Mouse (Mus musculus) megakaryocyte, embryonic 14.5 days (primary cell): ENCODE measurements at regions not wholly inside any gene's neighbourhood (a gene's known extent, or its start where the extent isn't known, plus 50 kb on each side); places are given as distances from the start of the nearest gene placed in this dataset.

Experiments
- H3K27me3 ChIP-seq: replicated peaks from 2 replicates; pipeline ENCODE3; 2012; ENCODE audit warnings: inconsistent platforms
- H3K36me3 ChIP-seq: replicated peaks from 2 replicates; pipeline ENCODE3; 2012; ENCODE audit warnings: low read length, inconsistent platforms, mixed read lengths
- H3K4me1 ChIP-seq: 2 replicates; pipeline ENCODE4 v1.6.1; 2012; ENCODE audit warnings: inconsistent platforms
- H3K4me3 ChIP-seq: replicated peaks from 2 replicates; pipeline ENCODE3; 2012; ENCODE audit warnings: moderate library complexity, mild to moderate bottlenecking, inconsistent platforms
- H3K9me3 ChIP-seq: 2 replicates; pipeline ENCODE4 v1.6.1; 2012; ENCODE audit warnings: inconsistent platforms
- FLI1 ChIP-seq: IDR thresholded peaks from 2 replicates; pipeline ENCODE4 v1.6.1; 2012; ENCODE audit warnings: low read length, inconsistent platforms, mixed read lengths
- GATA1 ChIP-seq: IDR thresholded peaks from 3 replicates; pipeline ENCODE4 v1.6.1; 2012; ENCODE audit warnings: mixed read lengths, low read length, inconsistent platforms, borderline replicate concordance

- H3K36me3 ChIP-seq: no peaks in the 10 kb centered on the region
- H3K4me3 ChIP-seq: no peak overlapping the region
- H3K9me3 ChIP-seq: 0 out of 2 replicates have a peak, but pooled peaks cover 5% of the 10 kb centered on the region
- H3K4me1 ChIP-seq: no peaks in the 10 kb centered on the region
- TF ChIP-seq FLI1: no peak
- TF ChIP-seq GATA1: no peak
- H3K27me3 ChIP-seq: no peaks in the 10 kb centered on the region
These were observed 133.6 kb downstream of the Papss1 start for GRCm38 (mm10) chr3:131698070-131698750.

DNA sequence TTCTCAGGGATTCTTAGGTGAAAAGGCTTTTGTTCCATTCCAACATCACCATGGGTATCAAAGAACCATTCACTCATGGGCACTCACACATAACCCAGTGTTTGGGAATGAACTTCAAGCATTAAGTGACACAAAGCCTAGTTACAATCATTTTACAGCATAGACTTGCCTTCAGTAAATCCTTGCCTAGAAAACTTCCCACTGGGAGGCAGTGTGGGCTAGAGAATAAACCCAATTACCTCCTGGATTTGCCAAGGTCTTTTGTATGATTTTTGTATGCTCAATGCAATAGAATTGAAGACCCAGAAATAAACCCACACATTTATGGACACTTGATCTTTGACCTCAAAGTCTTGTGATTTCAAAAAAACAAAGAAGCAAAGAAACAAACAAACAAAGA lies 138.6 kb downstream of the Papss1 start:
- TF ChIP-seq GATA1: no peak
- Histone ChIP-seq H3K36me3 (no peaks in the 10 kb centered on the region), H3K4me1 (no peaks in the 10 kb centered on the region), H3K9me3 (peaks cover 5% of the 10 kb centered on the region; the same call in 1 of the 2 replicates), H3K27me3 (no peaks in the 10 kb centered on the region), H3K4me3 (no peak overlapping the region)

- Histone ChIP-seq H3K4me1 (no peaks in the 10 kb centered on the region), H3K9me3 (peaks cover 9% of the 10 kb centered on the region; the same call in 1 of the 2 replicates), H3K4me3 (no peak overlapping the region), H3K27me3 (no peaks in the 10 kb centered on the region), H3K36me3 (no peaks in the 10 kb centered on the region)
- TF ChIP-seq GATA1 (no peak), FLI1 (no peak)
These were observed 149.0 kb downstream of the Papss1 start for GRCm38 (mm10) chr3:131713532-131713931.

- H3K36me3 ChIP-seq: no peaks in the 10 kb centered on the region
- peaks cover 15% of the 10 kb centered on the region; the same call in 1 of the 2 replicates for H3K9me3 ChIP-seq
- H3K27me3 ChIP-seq: no peaks in the 10 kb centered on the region
- H3K4me1 ChIP-seq: no peaks in the 10 kb centered on the region
- TF ChIP-seq FLI1 (no peak), GATA1 (no peak)
- H3K4me3 ChIP-seq: no peak overlapping the region
These were observed 154.2 kb downstream of the Papss1 start for GRCm38 (mm10) chr3:131718761-131719160.

- H3K4me1 ChIP-seq: no peaks in the 10 kb centered on the region
- H3K27me3 ChIP-seq: no peaks in the 10 kb centered on the region
- H3K4me3 ChIP-seq: no peak overlapping the region
- no peaks in the 10 kb centered on the region for H3K9me3 ChIP-seq
- no peaks in the 10 kb centered on the region for H3K36me3 ChIP-seq
- TF ChIP-seq GATA1 (no peak), FLI1 (no peak)
These were observed 164.1 kb downstream of the Papss1 start for GRCm38 (mm10) chr3:131728618-131729017.

GRCm38 (mm10) chr3:131734226-131734625 lies 169.7 kb downstream of the Papss1 start:
- no peak overlapping the region for H3K4me3 ChIP-seq
- TF ChIP-seq FLI1 (no peak), GATA1 (no peak)
- no peaks in the 10 kb centered on the region for H3K36me3 ChIP-seq
- H3K4me1 ChIP-seq: no peaks in the 10 kb centered on the region
- H3K9me3 ChIP-seq: peaks cover 13% of the 10 kb centered on the region
- H3K27me3 ChIP-seq: no peaks in the 10 kb centered on the region

- H3K9me3 ChIP-seq: peaks cover 20% of the 10 kb centered on the region
- no peak overlapping the region for H3K4me3 ChIP-seq
- TF ChIP-seq GATA1: no peak
- TF ChIP-seq FLI1: no peak
- no peaks in the 10 kb centered on the region for H3K4me1 ChIP-seq
- no peaks in the 10 kb centered on the region for H3K27me3 ChIP-seq
- no peaks in the 10 kb centered on the region for H3K36me3 ChIP-seq
These were observed 172.9 kb downstream of the Papss1 start for GRCm38 (mm10) chr3:131737461-131737860.

GRCm38 (mm10) chr3:131737953-131738598 lies 173.5 kb downstream of the Papss1 start:
- Histone ChIP-seq H3K9me3 (peaks cover 20% of the 10 kb centered on the region), H3K36me3 (no peaks in the 10 kb centered on the region), H3K4me3 (no peak overlapping the region), H3K4me1 (no peaks in the 10 kb centered on the region), H3K27me3 (no peaks in the 10 kb centered on the region)
- TF ChIP-seq FLI1: no peak
- TF ChIP-seq GATA1: no peak

- H3K4me1 ChIP-seq: no peaks in the 10 kb centered on the region
- no peak overlapping the region for H3K4me3 ChIP-seq
- no peaks in the 10 kb centered on the region for H3K36me3 ChIP-seq
- no peaks in the 10 kb centered on the region for H3K27me3 ChIP-seq
- TF ChIP-seq GATA1 (no peak), FLI1 (no peak)
- H3K9me3 ChIP-seq: peaks cover 32% of the 10 kb centered on the region
These were observed 191.0 kb downstream of the Papss1 start for GRCm38 (mm10) chr3:131755537-131755936.

GRCm38 (mm10) chr3:131756126-131756525 lies 191.6 kb downstream of the Papss1 start:
- no peaks in the 10 kb centered on the region for H3K36me3 ChIP-seq
- peaks cover 32% of the 10 kb centered on the region for H3K9me3 ChIP-seq
- no peak overlapping the region for H3K4me3 ChIP-seq
- H3K27me3 ChIP-seq: no peaks in the 10 kb centered on the region
- TF ChIP-seq FLI1: no peak
- TF ChIP-seq GATA1: no peak
- no peaks in the 10 kb centered on the region for H3K4me1 ChIP-seq
